Mouse (Mus musculus) embryonic facial prominence, embryonic 11.5 days (tissue): ENCODE results near the gene Lzts2. TPM values are rescaled to one million over a fixed set of nuclear protein-coding genes. Genes with fewer than 3 reads are reported as not detected.

Experiments
- ATAC-seq: fragments of 200-750 bp; cut with Nextera tagmentation; replicated peaks from 2 replicates; pipeline ENCODE4 v1.8.0; 2017; ENCODE audit warnings: low read depth; ENCODE audit not compliant: insufficient number of reproducible peaks, low FRiP score, low TSS enrichment
- DNase-seq: peaks from one replicate; pipeline ENCODE4 v3.0.0-alpha.2; 2015; ENCODE audit warnings: low spot score
- H3K27ac ChIP-seq: fragments of 300-500 bp; sonication (generic); replicated peaks from 2 replicates; pipeline ENCODE4 v1.5.1; 2014; ENCODE audit warnings: mild to moderate bottlenecking, low read depth, low read length, control low read depth
- H3K27me3 ChIP-seq: fragments of 300-500 bp; sonication (generic); 2 replicates; pipeline ENCODE4 v1.6.1; 2014; ENCODE audit warnings: mild to moderate bottlenecking, low read length, moderate library complexity, mixed read lengths; ENCODE audit not compliant: control insufficient read depth, insufficient read depth
- H3K36me3 ChIP-seq: fragments of 300-500 bp; sonication (generic); replicated peaks from 2 replicates; pipeline ENCODE4 v1.6.1; 2014; ENCODE audit warnings: low read depth, mild to moderate bottlenecking, low read length, moderate library complexity, mixed read lengths; ENCODE audit not compliant: control insufficient read depth, insufficient read depth
- H3K4me1 ChIP-seq: fragments of 300-500 bp; sonication (generic); 2 replicates; pipeline ENCODE4 v1.6.1; 2014; ENCODE audit warnings: low read length, mixed read lengths; ENCODE audit not compliant: control insufficient read depth, insufficient read depth
- H3K4me2 ChIP-seq: fragments of 300-500 bp; sonication (generic); 2 replicates; pipeline ENCODE4 v1.6.1; 2014; ENCODE audit warnings: low read depth, mild to moderate bottlenecking, control low read depth, low read length, moderate library complexity
- H3K4me3 ChIP-seq: fragments of 300-500 bp; sonication (generic); 2 replicates; pipeline ENCODE4 v1.5.1; 2014; ENCODE audit warnings: low read depth, low read length, control low read depth
- H3K9ac ChIP-seq: fragments of 300-500 bp; sonication (generic); replicated peaks from 2 replicates; pipeline ENCODE4 v1.6.1; 2014; ENCODE audit warnings: mild to moderate bottlenecking, control low read depth, low read length
- H3K9me3 ChIP-seq: fragments of 300-500 bp; sonication (generic); replicated peaks from 2 replicates; pipeline ENCODE4 v1.6.1; 2016; ENCODE audit warnings: mild to moderate bottlenecking, low read length, inconsistent platforms, mixed read lengths; ENCODE audit not compliant: control insufficient read depth
- WGBS: fragments of 180-500 bp; shearing (Covaris S2); extraction: QIAGEN DNeasy Blood & Tissue Kit; methylation state at CpG from one replicate; pipeline ENCODE4 v1.1.7; 2014; 5-methylcytosine and 5-hydroxymethylcytosine counted together
- polyA plus RNA-seq: library from polyadenylated mRNA; unstranded; fragments of >200 nt; fragmentation: Nextera tagmentation; extraction: Ambion mirVana; gene quantifications from 2 replicates; pipeline ENCODE4 v1.2.1, GENCODE M21; 2014

Lzts2 gene
- 53.2 and 57.8 TPM in 2 replicates for polyA plus RNA-seq

DNA sequence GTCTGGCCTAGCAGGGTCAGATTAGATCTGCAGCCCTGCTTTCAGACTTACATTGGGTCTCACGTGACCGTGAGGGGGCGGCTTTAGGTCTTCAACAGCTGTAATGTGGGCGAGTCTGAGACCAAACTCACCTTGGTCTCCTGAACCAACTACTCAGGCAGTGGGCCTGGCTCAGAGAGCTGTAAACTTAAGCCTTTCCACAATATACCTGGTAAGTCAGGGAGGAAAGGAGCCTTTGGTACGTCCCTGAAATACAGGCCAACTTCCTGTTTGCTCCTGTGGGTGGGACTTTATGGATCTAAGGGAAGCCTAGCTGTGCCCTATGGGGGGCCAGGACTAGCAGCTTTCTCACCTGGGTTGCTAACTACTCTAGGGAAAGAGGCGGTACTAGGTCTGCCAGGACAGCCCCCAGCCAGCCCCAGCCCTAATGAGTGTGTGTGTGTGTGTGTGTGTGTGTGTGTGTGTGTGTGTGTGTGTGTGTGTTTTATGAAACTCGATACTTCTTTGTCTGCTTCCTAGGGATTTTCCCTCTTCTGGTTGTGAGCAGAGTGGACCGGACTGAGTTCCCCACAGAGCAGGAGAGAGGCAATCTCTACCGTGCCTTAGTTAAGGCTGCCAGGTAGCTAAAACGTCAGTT, at the start of gene Lzts2:
TSS of gene Lzts2 (plus strand) at position 80 of the 637 bp plus-strand sequence.
- H3K36me3 ChIP-seq, result peaks cover 6% of the 10 kb centered on the region
- peak within 1 kb of the TSS; percentile 76 for H3K9ac ChIP-seq
- no peaks in the 10 kb centered on the region for H3K27me3 ChIP-seq
- peak within 1 kb of the TSS; percentile 90 for H3K4me2 ChIP-seq
- H3K4me1 ChIP-seq, result no peaks in the 10 kb centered on the region
- ATAC-seq (no peak), DNase-seq (peak; percentile 60)
- peak within 1 kb of the TSS; percentile 78 for H3K4me3 ChIP-seq
- 5% methylated on average over 10 of the region's 10 CpGs for WGBS
- no peaks in the 10 kb centered on the region for H3K9me3 ChIP-seq
- H3K27ac ChIP-seq, result peak within 1 kb of the TSS; percentile 97

DNA sequence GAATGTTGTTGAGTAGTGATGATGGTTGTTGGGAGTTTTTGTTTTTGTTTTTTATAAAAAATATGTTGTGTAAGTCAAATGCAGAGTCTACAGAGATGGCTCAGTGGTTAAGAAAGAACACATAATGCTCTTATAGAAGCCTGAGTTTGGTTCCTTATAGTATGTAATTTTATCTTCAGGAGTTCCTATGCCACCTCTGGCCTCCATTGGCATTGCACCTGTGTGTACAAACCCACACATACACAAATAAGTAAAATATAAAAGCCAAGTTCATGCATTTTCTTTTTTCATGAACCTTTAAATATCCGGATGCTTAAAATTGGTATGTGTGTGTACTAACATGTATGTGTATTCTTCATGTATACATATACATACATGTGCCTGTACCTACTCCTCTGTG, 48.2 kb upstream of the Lzts2 start:
- 93% methylated on average over 1 of the region's 1 CpGs for WGBS
- no peak overlapping the region for H3K9ac ChIP-seq
- no peak overlapping the region for H3K27ac ChIP-seq
- ATAC-seq (no peak), DNase-seq (no peak)
- H3K4me2 ChIP-seq, result no peak overlapping the region
- no peaks in the 10 kb centered on the region for H3K9me3 ChIP-seq
- peaks cover 26% of the 10 kb centered on the region for H3K36me3 ChIP-seq
- no peaks in the 10 kb centered on the region for H3K4me1 ChIP-seq
- H3K4me3 ChIP-seq, result no peak overlapping the region
- no peaks in the 10 kb centered on the region for H3K27me3 ChIP-seq

DNA sequence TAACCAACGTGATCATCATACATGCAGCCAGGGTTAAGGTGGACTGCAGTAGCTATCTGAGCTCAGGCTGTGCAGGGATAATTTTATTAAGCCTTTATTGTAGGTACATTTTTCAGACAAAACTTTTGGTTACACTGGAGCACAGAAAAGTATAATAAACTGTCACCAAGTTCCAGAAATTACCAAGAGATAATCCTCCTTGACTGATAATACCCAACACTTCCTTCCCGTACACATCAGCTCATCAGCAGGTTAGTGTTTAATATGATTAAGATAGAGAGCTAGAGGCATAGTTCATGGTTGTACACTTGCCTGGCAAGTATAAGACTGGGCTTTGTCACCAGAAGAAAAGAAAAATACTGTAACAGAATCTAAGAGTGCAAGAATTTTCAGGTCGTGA, 45.9 kb upstream of the Lzts2 start:
- peaks cover 29% of the 10 kb centered on the region for H3K36me3 ChIP-seq
- WGBS, result 89% methylated on average over 3 of the region's 3 CpGs
- no peak overlapping the region for H3K4me2 ChIP-seq

DNA sequence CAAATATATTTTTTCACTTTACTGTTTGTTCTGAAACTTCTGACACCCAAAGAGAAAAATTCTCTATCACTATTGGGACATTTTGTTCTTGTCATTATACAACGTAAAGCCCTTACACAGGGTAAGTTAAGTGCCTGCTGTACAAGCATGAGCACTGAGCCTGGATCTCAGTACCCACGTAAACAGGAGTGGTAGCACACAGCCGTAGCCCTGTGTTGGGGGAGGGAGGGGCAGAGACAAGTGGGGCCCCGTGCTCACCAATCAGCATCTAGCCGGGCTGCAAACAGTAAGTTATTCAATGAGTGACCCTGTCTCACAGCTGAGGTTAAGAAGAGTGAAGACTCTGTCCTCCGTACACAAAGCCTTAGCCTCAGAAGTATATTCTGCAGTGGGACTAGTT, 37.6 kb upstream of the Lzts2 start:
- no peak for DNase-seq
- no peak overlapping the region for H3K9ac ChIP-seq
- H3K4me3 ChIP-seq, result no peak overlapping the region
- no peaks in the 10 kb centered on the region for H3K4me1 ChIP-seq
- H3K4me2 ChIP-seq, result no peak overlapping the region
- no peak for ATAC-seq
- H3K27me3 ChIP-seq, result no peaks in the 10 kb centered on the region
- H3K9me3 ChIP-seq, result no peaks in the 10 kb centered on the region
- peaks cover 18% of the 10 kb centered on the region for H3K36me3 ChIP-seq
- no peak overlapping the region for H3K27ac ChIP-seq
- 81% methylated on average over 6 of the region's 6 CpGs for WGBS

More for the DNA sequence above, 45.9 kb upstream of the Lzts2 start:
- ATAC-seq (no peak), DNase-seq (no peak)
- no peaks in the 10 kb centered on the region for H3K27me3 ChIP-seq
- H3K27ac ChIP-seq, result no peak overlapping the region
- H3K4me3 ChIP-seq, result no peak overlapping the region
- no peaks in the 10 kb centered on the region for H3K9me3 ChIP-seq
- no peak overlapping the region for H3K9ac ChIP-seq
- no peaks in the 10 kb centered on the region for H3K4me1 ChIP-seq

DNA sequence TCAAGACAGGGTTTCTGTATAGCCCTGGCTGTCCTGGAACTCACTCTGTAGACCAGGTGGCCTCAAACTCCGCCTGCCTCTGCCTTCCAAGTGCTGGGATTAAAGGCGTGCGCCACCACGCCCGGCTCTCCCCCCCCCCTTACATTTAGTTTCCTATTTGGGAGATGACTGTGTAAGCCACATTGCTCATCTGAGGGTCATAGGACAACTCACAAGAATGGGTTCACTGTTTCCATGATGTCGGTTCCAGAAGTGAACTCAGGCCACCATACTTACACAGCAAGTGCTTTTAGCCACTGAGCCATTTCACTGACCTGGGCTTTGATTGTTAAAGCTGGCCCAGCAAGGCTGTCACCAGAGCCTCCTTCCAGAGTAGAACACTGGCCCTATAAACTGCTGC, 37.1 kb upstream of the Lzts2 start:
- Histone ChIP-seq H3K9me3 (no peaks in the 10 kb centered on the region), H3K27ac (no peak overlapping the region), H3K4me2 (no peak overlapping the region), H3K36me3 (peaks cover 18% of the 10 kb centered on the region), H3K27me3 (no peaks in the 10 kb centered on the region), H3K9ac (no peak overlapping the region), H3K4me1 (no peaks in the 10 kb centered on the region), H3K4me3 (no peak overlapping the region)
- ATAC-seq, result no peak
- WGBS, result 87% methylated on average over 6 of the region's 6 CpGs
- no peak for DNase-seq

DNA sequence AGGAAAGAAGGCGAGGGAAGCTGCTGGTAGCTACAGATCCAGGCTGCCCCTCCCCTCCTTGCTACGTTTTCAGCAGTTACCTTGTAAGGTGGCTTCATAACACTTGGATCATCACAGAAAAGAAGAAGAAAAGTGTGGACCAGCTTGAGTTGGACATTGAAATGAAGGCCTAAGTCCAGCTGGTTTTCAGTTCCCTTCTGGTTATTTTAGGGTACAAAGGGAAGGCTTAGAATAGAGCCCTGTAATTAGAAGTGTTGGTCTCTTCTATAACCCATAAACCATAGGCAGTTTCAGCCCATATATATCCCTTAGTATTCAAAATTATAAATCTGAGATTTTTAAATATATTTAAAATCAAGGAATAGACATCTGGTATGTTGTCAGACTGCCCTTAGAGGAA, 33.4 kb upstream of the Lzts2 start:
- Histone ChIP-seq H3K4me2 (no peak overlapping the region), H3K27me3 (no peaks in the 10 kb centered on the region), H3K36me3 (peaks cover 8% of the 10 kb centered on the region), H3K27ac (no peak overlapping the region), H3K9ac (no peak overlapping the region), H3K9me3 (no peaks in the 10 kb centered on the region), H3K4me3 (no peak overlapping the region), H3K4me1 (no peaks in the 10 kb centered on the region)
- DNase-seq (no peak), ATAC-seq (no peak)
- WGBS, result 85% methylated on average over 2 of the region's 2 CpGs

DNA sequence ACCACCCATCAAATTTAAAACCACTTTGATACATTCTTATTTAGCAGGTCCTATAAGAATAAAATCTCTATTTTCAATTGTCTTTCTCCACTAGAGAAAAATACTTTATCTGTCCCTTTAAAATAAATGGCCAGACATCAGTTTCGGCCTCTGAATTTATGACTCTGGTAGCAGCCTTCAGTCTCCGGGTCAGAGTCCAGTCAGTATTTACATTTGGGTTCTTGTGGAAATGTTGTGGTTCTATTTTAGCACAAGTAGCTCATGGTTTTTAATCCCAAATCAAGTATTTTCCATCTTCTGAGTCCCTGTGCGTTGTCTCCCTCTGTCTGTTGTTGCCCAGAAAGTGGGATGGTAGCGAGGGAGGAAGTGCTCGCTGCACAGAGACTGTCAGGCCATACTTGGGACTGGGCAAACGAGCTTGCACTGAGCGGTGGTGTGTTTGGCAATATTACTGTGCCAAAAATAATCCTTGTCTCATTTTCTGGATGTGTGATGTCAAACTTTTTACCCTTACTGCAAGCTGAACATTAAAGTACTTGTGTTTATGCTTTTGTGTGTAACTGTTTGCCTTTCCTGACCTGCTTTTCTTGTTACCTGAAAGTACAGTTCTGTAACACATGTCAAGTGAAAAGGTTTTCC, 31.6 kb upstream of the Lzts2 start:
- 89% methylated on average over 7 of the region's 7 CpGs for WGBS
- Histone ChIP-seq H3K9ac (no peak overlapping the region), H3K36me3 (peaks cover 7% of the 10 kb centered on the region), H3K4me1 (no peaks in the 10 kb centered on the region), H3K4me3 (no peak overlapping the region), H3K27ac (no peak overlapping the region), H3K9me3 (no peaks in the 10 kb centered on the region), H3K27me3 (no peaks in the 10 kb centered on the region), H3K4me2 (no peak overlapping the region)
- DNase-seq (no peak), ATAC-seq (no peak)

DNA sequence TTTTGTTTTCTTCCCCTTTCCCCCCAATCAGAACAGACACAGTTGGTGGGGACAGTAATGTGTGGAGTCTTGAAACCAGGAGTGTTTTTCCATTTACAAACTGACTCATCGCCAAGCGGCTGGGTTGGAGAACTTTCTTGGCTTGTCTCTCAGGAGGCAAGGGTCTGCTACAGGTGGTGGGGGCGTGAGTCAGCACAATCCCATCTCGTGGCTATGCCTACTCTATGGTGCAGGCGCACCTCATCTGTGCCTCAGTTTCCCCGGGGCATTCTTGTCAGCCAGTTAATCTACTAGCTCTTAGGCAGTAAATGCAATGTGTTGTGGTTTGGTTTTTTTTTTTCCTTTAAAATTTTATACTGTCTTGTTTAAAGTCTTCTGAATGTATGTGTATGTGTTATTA, 30.8 kb upstream of the Lzts2 start:
- Histone ChIP-seq H3K36me3 (peaks cover 7% of the 10 kb centered on the region), H3K27me3 (no peaks in the 10 kb centered on the region), H3K4me3 (no peak overlapping the region), H3K27ac (no peak overlapping the region), H3K4me2 (no peak overlapping the region), H3K9ac (no peak overlapping the region), H3K9me3 (no peaks in the 10 kb centered on the region), H3K4me1 (no peaks in the 10 kb centered on the region)
- ATAC-seq, result no peak
- DNase-seq, result no peak
- 91% methylated on average over 6 of the region's 6 CpGs for WGBS
